Mouse (Mus musculus) Muller cell, postnatal 12 days (primary cell): ENCODE data around the gene Senp2.
"Not testable (repeated sequence)": the region's sequence is repeated elsewhere in the genome, so short reads cannot be mapped to it uniquely, and the experiment has no call there.

ENCODE experiments used
- DNase-seq: peaks from one replicate; pipeline ENCODE4 v3.0.0-alpha.2; 2015; ENCODE audit errors: inconsistent ontology term

Gene Senp2

DNA sequence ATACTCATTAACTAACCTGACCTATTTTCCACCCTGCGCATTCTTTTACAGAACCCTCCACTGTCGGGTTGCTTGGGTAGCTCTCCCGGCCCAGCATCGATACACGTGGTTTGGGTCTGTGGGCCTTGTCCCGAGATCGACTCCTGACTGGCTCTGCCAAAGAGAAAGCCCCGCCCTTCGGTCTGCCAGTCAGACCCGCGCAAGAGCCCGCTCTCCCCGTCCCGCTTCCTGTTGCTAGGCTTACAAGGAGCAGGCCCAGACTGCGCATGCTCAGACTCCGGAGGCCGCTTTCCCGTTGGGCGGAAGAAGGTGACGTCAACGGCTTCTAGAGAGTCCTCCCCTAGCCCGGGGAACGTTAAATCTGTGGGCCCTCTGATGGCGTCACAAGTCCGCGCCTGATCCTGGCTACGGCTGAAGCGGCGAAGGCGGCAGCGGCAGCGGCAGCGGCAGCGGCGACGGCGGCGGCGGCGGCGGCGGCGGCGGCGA, at the start of gene Senp2:
Gene Senp2, plus strand, starts transcription at position 386 of the 486 bp plus-strand sequence.
- peak; percentile 99 for DNase-seq

DNA sequence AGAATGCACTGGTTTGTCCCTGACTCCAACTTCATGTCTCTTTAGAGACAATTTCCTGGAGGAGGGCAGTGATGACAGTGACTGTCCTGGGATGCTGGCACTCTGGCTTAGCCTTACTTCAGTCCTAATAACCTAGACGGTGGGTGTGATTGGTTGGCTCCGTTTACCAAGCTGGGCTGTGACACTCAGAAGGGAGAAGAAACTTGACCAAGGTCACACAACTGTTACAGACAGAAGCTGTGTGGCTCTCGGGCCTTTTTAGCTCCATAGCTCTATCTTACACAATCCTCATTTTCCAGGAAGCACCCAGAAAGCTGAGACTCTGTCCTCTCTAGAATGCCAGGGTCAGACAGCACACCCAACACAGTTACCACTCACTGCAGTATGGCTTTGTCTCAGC, 43.7 kb upstream of the Senp2 start:
- no peak for DNase-seq

- DNase-seq = no peak
These were observed 39.4 kb upstream of the Senp2 start for GRCm38 (mm10) chr16:21969874-21970273.

GRCm38 (mm10) chr16:21970536-21970935, 38.7 kb upstream of the Senp2 start:
- DNase-seq = no peak

DNA sequence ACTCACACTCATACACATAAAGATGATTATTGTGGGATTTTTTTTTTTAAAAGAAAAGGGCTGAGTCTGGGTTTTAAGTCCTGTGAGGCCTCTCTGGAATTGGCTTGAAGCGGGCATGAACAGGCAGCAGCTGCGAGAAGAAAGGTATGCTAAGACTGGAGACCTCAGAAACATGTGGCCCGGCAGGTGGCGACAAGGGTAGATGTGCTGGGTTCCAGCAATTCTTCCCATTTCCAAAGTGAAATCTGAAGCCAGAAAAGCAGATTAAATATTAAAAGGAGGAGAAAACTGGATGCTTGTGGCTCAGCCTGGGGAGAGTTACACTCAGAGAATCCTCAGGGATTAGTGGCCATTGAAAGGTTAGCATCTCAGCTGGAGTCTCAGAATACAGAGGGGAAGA, 37.8 kb upstream of the Senp2 start:
- no peak for DNase-seq

DNA sequence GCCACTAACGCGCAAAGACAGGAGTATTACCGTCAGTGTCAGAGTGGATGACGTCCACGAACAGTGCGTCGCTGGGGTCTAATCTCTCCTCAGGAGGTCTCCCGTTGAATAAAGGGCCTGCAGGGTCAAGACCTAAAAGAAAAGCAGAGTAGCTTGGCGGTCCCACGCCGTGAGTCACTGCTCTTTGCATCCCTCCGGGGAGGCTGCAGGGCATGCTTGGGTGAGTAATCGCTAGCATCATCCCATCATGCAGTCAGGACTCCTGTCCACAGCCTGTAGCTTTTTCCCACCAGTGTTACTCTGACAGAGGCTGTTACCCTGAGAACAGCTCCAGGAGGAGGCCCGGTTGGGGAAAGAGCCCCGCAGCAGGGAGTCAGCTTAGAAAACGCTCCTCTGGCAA, 33.1 kb upstream of the Senp2 start:
- peak; percentile 85 for DNase-seq

GRCm38 (mm10) chr16:21977347-21977746, 31.9 kb upstream of the Senp2 start:
- DNase-seq = no peak

- DNase-seq = no peak
These were observed 26.1 kb upstream of the Senp2 start for GRCm38 (mm10) chr16:21983146-21983545.

DNA sequence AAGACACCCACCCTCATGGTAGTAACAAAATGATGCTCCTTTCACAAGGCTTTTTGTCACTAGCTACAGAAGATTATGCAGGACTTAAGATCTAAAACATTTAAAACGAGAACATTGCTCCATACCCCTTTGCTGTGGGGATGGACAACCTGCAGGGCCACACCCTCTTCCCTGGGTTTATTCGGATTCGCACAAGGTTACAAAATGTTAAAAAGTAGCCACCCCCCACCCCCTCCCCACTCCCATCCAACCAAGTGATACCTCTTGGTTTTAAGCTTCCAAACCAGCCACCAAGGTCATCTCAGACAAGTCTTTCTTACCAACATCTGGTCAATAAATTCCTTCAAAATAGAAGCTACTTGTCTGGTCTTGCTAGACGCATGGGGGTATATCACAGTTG, 25.7 kb upstream of the Senp2 start:
- DNase-seq = no peak

DNA sequence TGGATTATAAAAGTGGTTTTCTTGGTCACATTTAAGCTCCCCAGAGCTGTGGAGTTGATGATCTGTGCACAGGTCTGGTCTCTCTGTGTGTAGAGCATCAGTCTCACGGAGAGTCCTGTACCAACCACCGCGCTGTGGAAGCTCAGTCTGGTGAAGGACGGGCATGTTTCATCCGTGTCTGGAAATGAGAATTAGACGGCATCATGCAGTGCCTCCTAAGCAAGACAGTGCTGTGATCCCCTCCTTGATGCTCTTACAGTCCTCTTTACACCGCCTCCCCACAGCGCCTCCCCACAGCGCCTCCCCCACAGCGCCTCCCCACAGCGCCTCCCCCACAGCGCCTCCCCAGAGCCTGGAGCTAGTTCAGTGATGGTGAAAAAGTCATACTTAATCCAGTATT, 25.2 kb upstream of the Senp2 start:
- DNase-seq = no peak

DNA sequence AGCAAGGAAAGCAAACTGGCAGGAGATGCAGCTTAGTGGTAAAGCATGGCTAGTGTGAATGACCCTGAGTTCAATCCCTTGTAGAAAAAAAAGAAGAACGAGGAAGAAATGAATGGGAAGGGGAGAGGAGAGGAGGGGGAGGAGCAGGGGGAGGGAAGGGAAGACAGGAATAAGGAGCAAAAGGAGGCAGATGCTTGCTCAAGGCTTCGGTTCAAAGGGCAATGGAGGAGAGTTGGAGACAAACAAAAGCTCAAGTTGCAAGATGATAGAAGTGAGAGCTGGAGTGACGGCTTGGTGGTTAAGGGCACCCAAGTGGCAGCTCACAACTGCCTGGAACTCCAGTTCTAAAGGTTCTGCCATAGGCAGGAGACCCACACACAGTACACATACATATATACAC, 23.1 kb upstream of the Senp2 start:
- DNase-seq = no peak

DNA sequence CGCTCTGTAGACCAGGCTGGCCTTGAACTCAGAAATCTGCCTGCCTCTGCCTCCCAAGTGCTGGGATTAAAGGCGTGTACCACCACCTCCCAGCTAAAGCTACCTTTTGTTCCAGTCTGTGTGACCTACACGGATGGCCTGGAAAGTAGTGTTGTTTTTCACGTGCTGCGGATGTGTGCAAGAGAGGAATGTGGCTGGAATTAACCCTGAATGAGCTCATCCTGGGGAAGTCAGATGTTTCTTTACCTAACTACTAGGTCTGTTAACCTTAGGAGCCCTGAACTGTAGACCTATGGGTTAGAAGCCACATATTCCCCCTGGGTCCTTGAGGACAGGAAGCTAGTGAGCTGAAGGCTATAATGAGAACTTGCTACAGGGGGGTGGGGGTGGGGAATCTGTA, 21.3 kb upstream of the Senp2 start:
- DNase-seq = no peak

- not testable (repeated sequence) for DNase-seq
These were observed 18.4 kb upstream of the Senp2 start for GRCm38 (mm10) chr16:21990893-21991292.

GRCm38 (mm10) chr16:21991774-21992173, 17.5 kb upstream of the Senp2 start:
- DNase-seq = no peak

DNA sequence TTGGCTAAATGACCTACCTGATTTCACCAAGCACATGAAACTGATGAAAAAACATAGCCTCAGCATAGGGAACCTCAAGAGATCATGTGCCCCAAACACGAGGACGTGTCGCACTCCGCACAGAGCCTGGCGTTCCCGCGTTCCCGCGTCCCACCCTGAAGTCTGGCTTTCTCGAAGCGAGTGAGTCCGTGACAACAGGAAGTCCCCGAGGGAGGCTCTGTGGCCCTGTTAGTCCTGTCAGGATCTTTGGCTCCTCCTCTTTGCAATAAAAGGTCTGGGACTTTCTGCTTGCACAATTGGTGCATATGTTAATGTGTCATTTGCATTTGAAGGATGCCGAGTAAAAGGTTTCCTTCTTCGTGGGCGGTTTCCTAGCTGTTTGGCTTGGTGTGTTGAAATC, 14.0 kb upstream of the Senp2 start, which contains the start of gene Liph:
Gene Liph, minus strand, starts transcription at position 360 of the 400 bp plus-strand sequence.
- peak; percentile 12 for DNase-seq

DNA sequence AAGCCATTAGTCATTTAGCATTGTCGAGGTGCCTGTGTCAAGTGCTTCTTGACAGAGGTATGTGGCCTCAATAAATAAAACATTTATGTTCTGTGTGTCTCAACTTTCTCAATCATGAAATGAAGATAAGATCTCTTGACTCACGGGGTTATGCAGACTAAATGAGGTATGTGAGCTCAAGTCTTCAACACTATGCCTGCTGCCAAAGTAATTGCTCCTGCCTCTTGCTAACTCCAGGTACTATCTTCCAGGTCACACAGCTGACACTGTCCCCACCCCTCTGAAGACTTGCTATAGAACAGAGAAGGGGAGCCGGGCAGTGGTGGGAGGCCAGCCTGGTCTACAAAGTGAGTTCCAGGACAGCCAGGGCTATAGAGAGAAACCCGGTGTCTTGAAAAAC, 12.9 kb upstream of the Senp2 start:
- DNase-seq = no peak

DNA sequence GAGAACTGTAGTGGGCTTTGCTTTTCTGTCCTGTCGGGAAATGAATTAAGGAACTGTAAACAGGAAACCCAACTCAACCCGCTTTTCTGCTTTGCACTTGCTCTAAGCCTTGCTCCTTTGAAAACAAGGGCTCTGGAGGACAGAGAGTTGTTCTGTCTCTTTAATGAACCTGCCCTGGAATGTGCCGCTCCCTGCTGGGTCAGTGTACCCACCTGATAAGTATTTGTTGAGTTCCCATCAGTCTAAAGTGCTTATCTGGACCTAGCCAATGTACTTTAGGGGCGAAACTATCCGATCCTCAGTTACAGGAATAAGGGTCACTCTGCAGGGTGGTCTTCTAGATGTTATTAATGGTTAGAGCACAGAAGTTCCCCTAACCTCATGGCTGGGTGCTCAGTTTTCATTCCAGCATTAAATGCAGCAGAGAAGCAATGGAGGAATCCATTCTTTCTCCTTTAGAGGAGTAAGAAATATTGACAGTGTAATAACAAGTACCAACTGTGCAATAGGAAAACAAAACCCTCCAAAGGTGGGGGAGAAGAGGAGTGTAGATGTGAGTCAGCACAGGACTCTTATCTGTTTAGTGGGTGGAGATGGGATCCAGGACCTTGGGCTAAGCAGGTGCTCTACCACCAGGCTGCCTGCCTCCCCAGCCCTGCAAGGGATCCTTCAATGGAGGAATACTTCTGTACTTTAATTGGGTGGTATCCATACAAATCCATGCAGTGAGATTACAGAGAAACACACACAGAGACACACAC, 12.2 kb upstream of the Senp2 start:
- no peak for DNase-seq

DNA sequence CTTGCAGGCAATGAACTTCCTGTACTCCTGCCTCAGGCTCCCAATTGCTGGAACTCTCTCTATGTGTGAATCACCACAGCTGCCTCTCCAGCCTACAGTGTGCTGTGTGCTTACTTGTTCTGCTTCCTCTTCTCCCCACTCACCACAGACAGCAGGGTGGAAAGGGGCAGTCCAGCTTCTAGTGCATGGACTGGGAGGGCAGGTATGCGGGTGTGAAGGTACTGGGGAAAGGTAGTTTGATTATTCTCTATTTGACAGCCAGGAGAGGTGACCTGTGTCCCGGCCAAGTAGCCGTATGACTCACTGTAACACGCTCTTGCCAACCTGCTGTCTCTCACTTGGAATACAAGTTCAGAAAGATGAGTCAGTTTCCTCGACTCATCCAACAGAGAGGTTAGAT, 11.2 kb upstream of the Senp2 start:
- peak; percentile 78 for DNase-seq

- DNase-seq = no peak
These were observed 9.2 kb upstream of the Senp2 start for GRCm38 (mm10) chr16:21999941-22000690.

GRCm38 (mm10) chr16:22001172-22001571, 8.1 kb upstream of the Senp2 start:
- no peak for DNase-seq

DNA sequence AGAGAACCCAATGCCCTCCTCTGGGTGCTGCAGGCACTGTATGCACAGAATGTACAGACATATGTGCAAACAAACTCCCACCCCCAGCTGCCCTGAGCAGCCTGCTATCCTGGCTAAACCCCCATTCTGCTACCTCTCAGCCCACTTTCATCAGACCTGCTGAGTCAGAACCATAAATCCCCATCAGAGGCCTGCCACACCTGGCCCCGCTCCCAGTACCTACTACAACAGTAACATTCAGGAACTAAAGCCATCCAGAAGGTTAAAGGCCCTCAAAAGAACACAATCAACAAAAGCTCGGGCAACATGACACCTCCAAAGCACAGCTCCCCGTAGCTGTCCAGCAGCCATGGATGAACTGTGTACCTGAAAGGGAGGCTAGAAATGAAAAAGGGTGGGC, 7.7 kb upstream of the Senp2 start:
- no peak for DNase-seq

DNA sequence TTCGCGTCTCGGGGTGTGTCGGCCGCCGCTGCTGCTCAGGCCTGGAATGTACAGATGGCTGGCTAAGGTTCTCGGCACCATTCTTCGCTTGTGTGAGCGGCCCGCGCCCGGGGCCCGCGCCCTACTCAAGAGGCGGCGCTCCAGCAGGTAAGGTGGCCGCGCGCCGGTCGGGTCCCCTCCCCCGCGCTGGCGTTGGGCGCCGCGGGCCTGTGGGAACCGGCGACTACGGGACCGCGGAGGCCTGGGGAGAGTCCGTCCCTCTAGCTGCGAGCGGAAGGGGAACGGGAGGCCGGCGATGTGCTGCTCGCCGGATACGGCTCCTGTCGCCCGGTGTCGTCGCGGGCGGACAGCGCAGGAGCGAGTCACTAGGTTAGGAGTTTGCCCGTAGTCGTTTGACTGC, 312 bp downstream of the Senp2 start:
- DNase-seq = no peak

DNA sequence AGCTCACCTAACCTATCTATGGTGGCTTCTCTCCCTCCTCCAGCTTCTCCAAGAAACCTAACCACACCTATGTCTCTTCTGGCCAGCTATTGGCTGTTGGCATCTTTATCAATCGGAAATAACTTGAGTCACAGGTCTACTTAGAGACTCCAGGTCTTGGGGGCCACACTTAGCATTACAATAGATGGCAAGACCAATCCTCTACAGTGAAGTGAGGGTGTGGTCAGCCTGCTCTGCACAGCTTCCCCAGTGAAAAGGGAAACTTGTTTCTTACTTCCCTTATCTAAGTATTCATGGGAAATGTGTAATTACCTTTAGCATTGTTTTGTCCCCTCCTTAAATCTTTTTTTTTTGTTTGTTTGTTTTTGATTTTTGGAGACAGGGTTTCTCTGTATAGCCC, 6.3 kb downstream of the Senp2 start:
- no peak for DNase-seq
